Mouse (Mus musculus): ENCODE measurements at regions not wholly inside any gene's neighbourhood (a gene's known extent, or its start where the extent isn't known, plus 50 kb on each side); places are given as distances from the start of the nearest gene placed in this dataset.

DNA sequence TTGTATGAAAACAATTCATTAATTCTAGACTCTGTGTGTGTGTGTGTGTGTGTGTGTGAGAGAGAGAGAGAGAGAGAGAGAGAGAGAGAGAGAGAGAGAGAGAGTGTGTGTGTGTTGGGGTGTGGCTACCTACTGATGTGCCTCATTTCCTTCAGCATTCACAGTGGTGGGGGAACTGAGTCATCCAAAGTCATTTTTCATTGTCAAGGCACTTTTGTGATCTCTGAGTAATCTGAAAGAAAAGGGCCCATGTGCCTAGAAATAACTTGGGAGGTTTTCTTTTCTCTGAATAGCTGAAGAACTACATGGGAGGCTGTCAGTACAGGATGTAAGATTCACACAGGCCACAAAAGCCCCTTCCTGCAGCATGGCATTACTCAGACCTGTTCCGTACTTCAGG is 159.3 kb upstream of the Pter start:
- no peak overlapping the region for H3K4me3 ChIP-seq
- H3K27ac ChIP-seq, result no peak overlapping the region
- H3K36me3 ChIP-seq, result no peaks in the 10 kb centered on the region
- no peak for ATAC-seq (ENCODE audit: borderline replicate concordance, extremely low read depth, low FRiP score, low TSS enrichment)
- no peaks in the 10 kb centered on the region for H3K27me3 ChIP-seq
- no peak overlapping the region for H3K9ac ChIP-seq
- WGBS, result 70% methylated on average over 1 of the region's 1 CpGs
- no peaks in the 10 kb centered on the region for H3K9me3 ChIP-seq
- no peak overlapping the region for H3K4me2 ChIP-seq
- no peaks in the 10 kb centered on the region for H3K4me1 ChIP-seq

DNA sequence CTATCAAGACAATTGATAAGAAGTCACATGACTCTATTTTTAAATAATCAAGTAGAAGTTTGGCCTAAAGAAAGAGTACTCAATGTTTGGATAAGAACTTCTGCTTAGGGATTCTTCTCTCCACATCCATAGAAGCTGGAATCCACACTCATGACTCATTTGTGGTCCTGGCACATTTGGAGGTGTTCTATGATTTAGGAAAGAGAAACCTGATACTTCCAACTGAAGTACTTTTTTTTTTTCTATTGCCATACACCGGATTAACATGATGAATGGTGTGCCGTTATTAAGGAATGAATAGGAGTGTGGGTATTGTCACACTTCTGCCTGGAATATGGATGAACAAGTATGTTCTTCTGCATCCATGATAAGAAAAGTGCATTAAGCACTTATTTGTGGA is 158.5 kb upstream of the Pter start:
- Histone ChIP-seq H3K36me3 (no peaks in the 10 kb centered on the region), H3K27me3 (no peaks in the 10 kb centered on the region), H3K4me3 (no peak overlapping the region), H3K4me2 (no peak overlapping the region), H3K9me3 (no peaks in the 10 kb centered on the region), H3K27ac (no peak overlapping the region), H3K9ac (no peak overlapping the region), H3K4me1 (no peaks in the 10 kb centered on the region)
- no peak for ATAC-seq (ENCODE audit: borderline replicate concordance, extremely low read depth, low FRiP score, low TSS enrichment)
- 70% methylated on average over 2 of the region's 2 CpGs for WGBS

DNA sequence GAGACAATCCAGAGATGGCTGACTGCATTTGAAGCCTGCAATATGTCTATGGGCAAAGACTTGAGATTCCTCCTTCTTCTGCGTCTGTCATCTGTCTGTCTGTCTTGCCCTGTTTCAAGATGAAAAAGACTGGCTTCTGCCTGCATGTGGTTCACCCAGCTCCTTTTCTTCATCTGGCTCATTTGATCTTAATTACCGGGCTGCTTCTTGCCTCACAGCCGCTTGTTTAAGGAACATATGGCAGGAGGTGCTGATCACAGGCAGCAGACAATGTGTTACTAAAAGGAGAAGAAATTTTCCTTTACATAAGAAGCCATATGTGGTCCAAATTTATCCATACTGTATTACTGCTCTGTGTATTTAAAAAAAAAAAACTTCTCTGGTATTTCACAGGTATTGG is 147.0 kb upstream of the Pter start:
- no peaks in the 10 kb centered on the region for H3K9me3 ChIP-seq
- no peak overlapping the region for H3K9ac ChIP-seq
- ATAC-seq (ENCODE audit: borderline replicate concordance, extremely low read depth, low FRiP score, low TSS enrichment), result no peak
- no peaks in the 10 kb centered on the region for H3K4me1 ChIP-seq
- 57% methylated on average over 3 of the region's 3 CpGs for WGBS
- H3K27ac ChIP-seq, result no peak overlapping the region
- no peak overlapping the region for H3K4me2 ChIP-seq
- no peak overlapping the region for H3K4me3 ChIP-seq
- H3K36me3 ChIP-seq, result no peaks in the 10 kb centered on the region
- no peaks in the 10 kb centered on the region for H3K27me3 ChIP-seq

DNA sequence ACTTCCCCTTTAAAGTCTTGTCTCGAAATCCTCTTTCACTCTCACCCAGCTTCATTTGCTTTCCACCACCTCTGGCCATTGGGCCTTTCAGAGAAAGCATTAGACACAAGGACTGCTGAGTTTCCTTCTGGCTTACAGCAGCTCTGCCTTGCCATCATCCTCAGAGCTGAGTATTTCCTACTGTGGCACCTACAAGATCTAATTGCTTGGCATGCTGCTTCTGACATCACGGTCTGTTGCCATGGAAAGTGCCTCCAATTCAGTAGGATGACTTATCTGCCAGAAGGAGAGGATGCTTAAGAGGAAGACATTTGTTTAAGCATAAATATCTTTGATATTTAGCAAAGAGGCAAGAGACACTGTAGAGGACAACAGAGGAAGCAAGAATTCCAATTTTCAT is 146.1 kb upstream of the Pter start:
- whole genome bisulfite sequencing, result 52% methylated on average over 2 of the region's 2 CpGs
- no peaks in the 10 kb centered on the region for H3K9me3 ChIP-seq
- H3K4me1 ChIP-seq, result no peaks in the 10 kb centered on the region
- no peak overlapping the region for H3K27ac ChIP-seq
- no peak for ATAC-seq (ENCODE audit: borderline replicate concordance, extremely low read depth, low FRiP score, low TSS enrichment)
- no peaks in the 10 kb centered on the region for H3K27me3 ChIP-seq
- H3K36me3 ChIP-seq, result no peaks in the 10 kb centered on the region
- no peak overlapping the region for H3K9ac ChIP-seq
- no peak overlapping the region for H3K4me2 ChIP-seq
- no peak overlapping the region for H3K4me3 ChIP-seq

DNA sequence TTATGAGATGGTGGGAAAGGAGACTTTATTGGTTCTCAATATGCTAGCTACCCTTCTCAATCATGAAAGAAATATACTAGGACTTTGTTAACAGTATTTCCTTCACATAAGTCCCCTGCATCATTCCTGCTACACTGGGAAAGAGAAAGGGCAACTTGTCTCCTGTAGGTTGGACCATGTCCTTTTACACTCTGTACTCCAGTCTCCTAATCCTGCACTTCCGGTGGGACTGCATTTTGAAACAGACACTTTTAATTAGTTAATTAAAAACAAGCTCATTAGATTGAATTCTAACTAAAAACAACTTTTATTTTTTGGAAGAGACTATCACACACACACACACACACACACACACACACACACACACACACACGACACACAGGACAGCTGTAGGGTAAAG is 131.2 kb upstream of the Pter start:
- Histone ChIP-seq H3K9ac (no peak overlapping the region), H3K27ac (no peak overlapping the region), H3K4me2 (no peak overlapping the region), H3K36me3 (no peaks in the 10 kb centered on the region), H3K9me3 (no peaks in the 10 kb centered on the region), H3K4me1 (no peaks in the 10 kb centered on the region), H3K27me3 (no peaks in the 10 kb centered on the region), H3K4me3 (no peak overlapping the region)
- WGBS, result 65% methylated on average over 2 of the region's 2 CpGs
- no peak for ATAC-seq (ENCODE audit: borderline replicate concordance, extremely low read depth, low FRiP score, low TSS enrichment)

DNA sequence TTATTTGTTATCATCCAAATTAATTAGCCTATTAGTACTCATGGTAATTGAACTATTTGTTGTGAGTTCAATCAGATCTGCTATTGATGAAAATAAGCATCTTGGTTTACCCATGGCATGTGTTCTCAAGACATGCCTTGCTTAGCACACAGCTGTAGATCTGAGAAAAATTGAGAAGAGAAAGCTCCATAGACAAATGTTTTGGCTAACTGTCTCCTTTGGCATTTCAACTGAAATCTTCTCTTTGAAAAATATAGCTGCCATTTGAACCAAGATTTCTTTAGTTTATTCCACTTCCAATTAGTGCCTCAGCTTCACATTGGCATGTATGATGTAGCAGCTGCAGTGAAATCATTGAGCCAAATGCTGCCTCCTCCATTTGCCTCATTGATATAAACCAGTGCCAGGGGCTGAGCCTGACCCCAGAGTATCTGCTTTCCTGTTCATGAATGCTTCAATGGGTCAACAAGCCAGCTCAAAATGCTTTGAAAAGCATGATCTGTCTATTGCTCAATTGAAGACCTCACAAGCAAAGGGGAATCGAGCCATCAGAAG is 126.1 kb upstream of the Pter start:
- Histone ChIP-seq H3K27ac (no peak overlapping the region), H3K4me1 (no peaks in the 10 kb centered on the region), H3K36me3 (no peaks in the 10 kb centered on the region), H3K27me3 (no peaks in the 10 kb centered on the region), H3K9ac (no peak overlapping the region), H3K4me2 (no peak overlapping the region), H3K9me3 (no peaks in the 10 kb centered on the region), H3K4me3 (no peak overlapping the region)
- ATAC-seq (ENCODE audit: borderline replicate concordance, extremely low read depth, low FRiP score, low TSS enrichment), result no peak
- 55% methylated on average over 1 of the region's 1 CpGs for WGBS

DNA sequence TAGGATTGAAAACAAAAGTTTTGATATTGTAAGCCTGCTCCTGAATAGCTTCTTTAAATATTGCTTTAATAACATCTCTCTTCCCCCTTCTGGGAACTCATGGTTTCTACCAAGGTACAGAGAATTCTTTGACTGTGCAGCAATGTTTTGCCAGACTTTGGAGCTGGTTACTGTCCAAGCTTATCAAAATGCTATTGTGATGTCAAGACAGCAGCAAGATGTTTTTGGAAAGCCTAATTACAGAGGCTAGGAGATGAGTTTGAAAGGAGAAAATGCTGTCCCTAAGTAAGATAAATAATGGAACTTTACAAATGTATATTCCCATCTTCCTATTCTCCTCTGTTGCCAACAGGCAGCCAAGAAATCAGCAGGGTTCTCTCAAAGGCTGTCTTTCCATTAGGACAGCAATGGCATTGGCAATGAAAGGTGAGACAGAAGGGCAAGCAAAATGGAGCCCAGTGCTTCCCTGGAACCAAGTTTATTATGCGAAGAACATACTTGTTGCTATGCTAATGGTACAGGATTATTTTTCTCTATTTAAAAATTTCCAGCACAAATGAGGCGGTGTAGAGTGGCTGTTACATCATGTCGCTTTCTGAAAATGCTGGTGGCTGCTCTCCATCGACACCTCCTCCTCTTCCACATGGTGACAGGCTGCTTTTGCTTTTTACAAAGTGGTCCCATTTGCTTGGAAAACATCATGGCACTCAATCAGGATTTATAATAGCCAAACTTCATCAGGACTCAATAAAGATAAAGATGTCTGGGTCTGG is 124.5 kb upstream of the Pter start:
- Histone ChIP-seq H3K36me3 (no peaks in the 10 kb centered on the region), H3K4me3 (no peak overlapping the region), H3K27ac (no peak overlapping the region), H3K9me3 (no peaks in the 10 kb centered on the region), H3K4me1 (no peaks in the 10 kb centered on the region), H3K4me2 (no peak overlapping the region), H3K9ac (no peak overlapping the region), H3K27me3 (no peaks in the 10 kb centered on the region)
- WGBS, result 71% methylated on average over 4 of the region's 4 CpGs
- ATAC-seq (ENCODE audit: borderline replicate concordance, extremely low read depth, low FRiP score, low TSS enrichment), result no peak

DNA sequence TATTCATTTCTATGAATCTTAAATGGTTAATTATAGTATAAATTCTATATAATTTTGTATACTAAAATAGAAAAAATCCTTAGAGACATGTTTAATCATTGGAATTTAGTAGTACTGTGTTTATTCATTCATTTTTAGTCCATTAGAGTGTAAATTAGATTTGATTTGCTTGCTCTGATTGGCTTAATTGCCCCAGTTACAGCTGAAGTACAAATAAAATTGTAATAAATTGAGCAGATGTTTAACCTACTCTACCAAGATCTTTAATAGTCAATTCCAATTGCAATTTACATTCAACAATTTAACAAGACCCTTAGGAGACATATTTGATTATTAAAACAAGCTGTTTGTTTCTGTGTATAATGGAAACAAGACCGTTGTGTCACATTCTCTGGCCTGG is 121.2 kb upstream of the Pter start:
- Histone ChIP-seq H3K9me3 (no peaks in the 10 kb centered on the region), H3K4me3 (no peak overlapping the region), H3K27ac (no peak overlapping the region), H3K36me3 (no peaks in the 10 kb centered on the region), H3K4me1 (no peaks in the 10 kb centered on the region), H3K9ac (no peak overlapping the region), H3K27me3 (no peaks in the 10 kb centered on the region), H3K4me2 (no peak overlapping the region)
- WGBS, result 87% methylated on average over 1 of the region's 1 CpGs
- no peak for ATAC-seq (ENCODE audit: borderline replicate concordance, extremely low read depth, low FRiP score, low TSS enrichment)

DNA sequence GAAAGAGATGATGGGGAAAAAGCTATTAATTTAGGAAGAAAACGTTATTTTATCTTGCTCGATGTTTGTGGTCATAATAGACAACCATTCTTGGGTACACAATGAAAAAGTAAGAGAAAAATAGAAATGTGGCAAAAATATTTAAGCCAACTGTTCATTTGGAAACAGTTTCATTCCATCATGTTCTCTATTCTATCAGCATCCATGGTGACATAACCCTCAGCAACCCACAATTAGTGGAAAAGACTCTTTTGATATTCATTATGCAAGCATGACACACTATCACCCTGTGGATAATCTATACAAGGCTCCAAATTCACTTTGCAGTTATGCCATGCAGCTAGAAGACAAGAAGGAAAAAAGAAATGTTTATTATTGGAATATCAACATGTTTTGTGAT is 118.7 kb upstream of the Pter start:
- no peak overlapping the region for H3K4me3 ChIP-seq
- no peak for ATAC-seq (ENCODE audit: borderline replicate concordance, extremely low read depth, low FRiP score, low TSS enrichment)

DNA sequence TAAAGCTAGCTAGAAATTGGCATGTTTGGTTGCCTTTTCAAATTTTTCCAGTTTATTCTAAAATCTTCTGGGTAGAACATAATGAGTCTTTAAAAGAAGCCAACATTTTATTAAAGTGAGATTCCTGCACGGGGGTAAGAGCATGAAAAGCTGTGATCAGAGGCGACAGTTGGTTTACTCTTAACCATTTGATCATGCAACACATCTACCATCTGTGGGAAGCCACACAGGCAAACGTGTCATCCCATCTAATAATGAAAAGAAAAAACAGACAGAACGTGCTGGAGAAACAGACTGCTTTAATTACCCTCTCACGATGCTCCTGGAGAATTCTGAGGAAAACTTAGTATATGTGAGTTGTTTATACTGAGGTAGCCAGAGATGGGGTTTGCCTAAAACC is 115.4 kb upstream of the Pter start:
- Histone ChIP-seq H3K9me3 (no peaks in the 10 kb centered on the region), H3K4me1 (no peaks in the 10 kb centered on the region), H3K27me3 (no peaks in the 10 kb centered on the region), H3K36me3 (no peaks in the 10 kb centered on the region), H3K4me2 (no peak overlapping the region), H3K27ac (no peak overlapping the region), H3K4me3 (no peak overlapping the region), H3K9ac (no peak overlapping the region)
- WGBS, result 51% methylated on average over 5 of the region's 5 CpGs
- no peak for ATAC-seq (ENCODE audit: borderline replicate concordance, extremely low read depth, low FRiP score, low TSS enrichment)

More for the DNA sequence above, 118.7 kb upstream of the Pter start:
- H3K9ac ChIP-seq, result no peak overlapping the region
- no peaks in the 10 kb centered on the region for H3K9me3 ChIP-seq
- H3K27ac ChIP-seq, result no peak overlapping the region
- H3K4me1 ChIP-seq, result no peaks in the 10 kb centered on the region
- no peak overlapping the region for H3K4me2 ChIP-seq
- no peaks in the 10 kb centered on the region for H3K36me3 ChIP-seq
- H3K27me3 ChIP-seq, result no peaks in the 10 kb centered on the region
- 72% methylated on average over 2 of the region's 2 CpGs for WGBS

DNA sequence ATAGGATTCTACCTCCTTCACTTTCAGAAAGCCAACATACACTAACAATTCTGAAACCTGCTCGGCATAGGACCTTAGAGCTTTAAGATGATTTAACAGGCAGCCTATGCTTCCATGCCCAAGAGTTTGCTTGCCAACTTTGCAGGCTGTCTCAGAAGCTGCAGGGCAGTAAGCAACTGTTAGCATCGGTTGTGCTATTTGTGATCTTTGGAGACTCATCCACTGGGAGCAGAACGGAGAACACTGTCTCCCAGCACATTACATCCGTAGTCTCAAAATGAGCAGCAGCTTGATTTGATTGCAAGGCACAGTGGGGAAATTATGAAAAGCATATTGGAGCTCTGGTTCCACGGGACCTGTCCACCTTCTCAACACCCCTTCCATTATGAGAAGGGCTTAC is 108.5 kb upstream of the Pter start:
- 80% methylated on average over 5 of the region's 5 CpGs for WGBS
- Histone ChIP-seq H3K36me3 (no peaks in the 10 kb centered on the region), H3K4me1 (no peaks in the 10 kb centered on the region), H3K4me2 (no peak overlapping the region), H3K4me3 (no peak overlapping the region), H3K27ac (no peak overlapping the region), H3K9me3 (no peaks in the 10 kb centered on the region), H3K27me3 (no peaks in the 10 kb centered on the region), H3K9ac (no peak overlapping the region)
- ATAC-seq (ENCODE audit: borderline replicate concordance, extremely low read depth, low FRiP score, low TSS enrichment), result no peak

DNA sequence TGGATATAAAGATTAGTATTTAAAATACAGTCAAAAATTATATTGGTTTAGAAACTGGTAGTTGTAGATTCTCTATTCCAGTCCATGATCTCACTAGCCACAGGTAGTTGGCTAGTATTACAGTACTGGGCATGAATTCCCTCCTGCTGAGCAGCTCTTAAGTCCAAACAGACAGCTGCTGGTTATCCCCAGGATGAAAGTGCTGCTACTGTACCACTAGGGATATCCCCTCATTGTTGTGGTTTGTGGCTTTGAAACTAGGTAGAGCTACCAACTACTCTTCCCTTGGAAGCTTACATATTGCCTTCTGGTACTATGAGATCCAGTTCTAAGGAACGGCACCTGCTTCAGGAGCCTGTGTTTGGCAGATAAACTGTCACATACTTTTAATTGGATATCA is 97.9 kb upstream of the Pter start:
- no peaks in the 10 kb centered on the region for H3K27me3 ChIP-seq
- H3K4me2 ChIP-seq, result no peak overlapping the region
- no peaks in the 10 kb centered on the region for H3K36me3 ChIP-seq
- 89% methylated on average over 1 of the region's 1 CpGs for WGBS
- H3K4me1 ChIP-seq, result no peaks in the 10 kb centered on the region
- no peak for ATAC-seq (ENCODE audit: borderline replicate concordance, extremely low read depth, low FRiP score, low TSS enrichment)
- H3K4me3 ChIP-seq, result no peak overlapping the region
- no peaks in the 10 kb centered on the region for H3K9me3 ChIP-seq
- H3K9ac ChIP-seq, result no peak overlapping the region
- H3K27ac ChIP-seq, result no peak overlapping the region

DNA sequence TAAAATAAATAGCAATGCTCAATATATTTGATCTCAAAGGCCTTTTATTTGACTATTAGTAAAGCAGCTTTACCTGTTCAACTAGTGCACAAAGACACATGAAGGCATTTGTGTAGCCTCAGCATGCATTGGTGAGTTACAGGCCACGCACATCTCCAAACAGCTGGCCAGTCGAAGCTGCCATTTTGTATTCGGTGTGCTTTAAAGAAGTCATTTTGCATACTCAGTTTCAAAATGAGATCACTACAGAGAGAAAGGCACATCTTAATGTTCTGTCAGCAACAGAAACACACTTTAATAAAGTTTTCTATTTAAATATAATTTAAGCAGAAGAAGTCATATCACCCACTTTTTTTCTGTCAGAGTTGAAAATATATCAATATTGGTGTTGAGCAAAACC is 90.3 kb upstream of the Pter start:
- no peak for ATAC-seq (ENCODE audit: borderline replicate concordance, extremely low read depth, low FRiP score, low TSS enrichment)
- H3K9ac ChIP-seq, result no peak overlapping the region
- 93% methylated on average over 3 of the region's 3 CpGs for WGBS

More for the DNA sequence above, 90.3 kb upstream of the Pter start:
- Histone ChIP-seq H3K27me3 (no peaks in the 10 kb centered on the region), H3K27ac (no peak overlapping the region), H3K4me1 (no peaks in the 10 kb centered on the region), H3K9me3 (no peaks in the 10 kb centered on the region), H3K4me3 (no peak overlapping the region), H3K4me2 (no peak overlapping the region), H3K36me3 (no peaks in the 10 kb centered on the region)
